11 mouse cellular contexts compared by ENCODE assay signal in the genomic region with DNA sequence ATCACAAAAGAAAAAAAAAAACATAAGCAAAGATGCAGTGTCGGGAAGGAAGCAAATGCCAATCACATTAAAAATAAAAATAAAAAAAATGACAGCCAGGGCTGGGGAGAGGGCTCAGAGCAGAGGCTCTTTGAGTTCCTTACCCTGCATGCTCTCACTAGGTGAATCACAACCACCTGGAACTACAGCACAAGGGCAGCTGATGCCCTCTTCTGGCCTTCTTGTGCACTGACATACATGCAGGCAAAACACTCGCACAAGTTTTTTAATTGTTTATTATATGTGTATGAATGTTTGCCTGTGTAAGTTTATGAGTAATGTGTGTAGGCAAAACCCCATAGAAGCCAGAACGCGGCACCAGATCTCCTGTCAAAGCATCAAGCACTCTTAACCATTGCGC. TPM values are rescaled to one million over a fixed set of nuclear protein-coding genes. Genes with fewer than 3 reads are reported as not detected.
DNase-seq lines count a peak whose midpoint lies in the region; ATAC-seq lines count a peak whose summit lies in the region.
"Had no signal": no experiment of that assay in that cellular context is flagged by ENCODE, and none has a peak within 500 bp of the region (broad histone marks: within the 10 kb centered on the region; RNA-seq: fewer than 3 reads in every experiment).

No protein-coding gene starts in this region.

- peaks cover 14% of the 10 kb centered on the region for H3K36me3 ChIP-seq in kidney, embryonic 16.5 days (ENCODE audit: insufficient read depth, low read length)
- peaks cover 38% of the 10 kb centered on the region for H3K36me3 ChIP-seq in embryonic facial prominence, embryonic 10.5 days (replicated peaks)

- no peaks in the 10 kb centered on the region for H3K9me3 ChIP-seq in kidney, embryonic 16.5 days (ENCODE audit: low read length)
- no peaks in the 10 kb centered on the region for H3K9me3 ChIP-seq in embryonic facial prominence, embryonic 10.5 days
- H3K9me3 ChIP-seq: limb, embryonic 15.5 days had no signal

- H3K27me3 ChIP-seq in kidney, embryonic 16.5 days (ENCODE audit: insufficient read depth, low read length): no peaks in the 10 kb centered on the region
- no peaks in the 10 kb centered on the region for H3K27me3 ChIP-seq in embryonic facial prominence, embryonic 10.5 days (replicated peaks; ENCODE audit: low read depth, poor library complexity, severe bottlenecking)
- H3K27me3 ChIP-seq: limb, embryonic 15.5 days had no signal

- WGBS in kidney, embryonic 16.5 days: 75% methylated on average over 5 of the region's 5 CpGs
- WGBS in embryonic facial prominence, embryonic 10.5 days: 68% methylated on average over 5 of the region's 5 CpGs

- peak; percentile 31 for DNase-seq in kidney, adult 18-20 months
- peak; percentile 29 to 46 for DNase-seq in CD8-positive naive resting alpha-beta T cell, adult 2 months (ENCODE audit: low read depth in 2 of 2, low spot score in 2 of 2)
- peak; percentile 32 for DNase-seq in embryonic facial prominence, embryonic 10.5 days (ENCODE audit: low spot score)
- DNase-seq in layer of hippocampus, postnatal 14 days (ENCODE audit: low spot score in 2 of 2): no peak
- DNase-seq in cerebellum, postnatal 36 days: no peak
- DNase-seq in cerebellum, adult 8-10 months: no peak
- DNase-seq: adrenal gland, adult 2 months; gastrocnemius, postnatal 14 days had no signal

- ATAC-seq in kidney, embryonic 16.5 days (ENCODE audit: low FRiP score, low TSS enrichment): no peak
- peak; percentile 42; the same call in 1 of the 2 replicates for ATAC-seq in megakaryocyte-erythroid progenitor cell, adult 5-6 weeks (replicated peaks; ENCODE audit: low FRiP score, low TSS enrichment, poor library complexity, severe bottlenecking)

- no peak overlapping the region for H3K9ac ChIP-seq in kidney, embryonic 16.5 days (replicated peaks; ENCODE audit: low read length)
- H3K9ac ChIP-seq: limb, embryonic 15.5 days had no signal

- no peak overlapping the region for H3K27ac ChIP-seq in kidney, embryonic 16.5 days (ENCODE audit: low read length)
- no peak overlapping the region for H3K27ac ChIP-seq in embryonic facial prominence, embryonic 10.5 days (replicated peaks)
- H3K27ac ChIP-seq: limb, embryonic 15.5 days had no signal

- H3K4me3 ChIP-seq in kidney, embryonic 16.5 days (ENCODE audit: low read length): no peak overlapping the region
- no peak overlapping the region for H3K4me3 ChIP-seq in embryonic facial prominence, embryonic 10.5 days
- H3K4me3 ChIP-seq: limb, embryonic 15.5 days had no signal

- H3K4me2 ChIP-seq in kidney, embryonic 16.5 days (replicated peaks; ENCODE audit: low read depth, low read length): no peak overlapping the region
- H3K4me2 ChIP-seq: limb, embryonic 15.5 days had no signal

- H3K4me1 ChIP-seq in kidney, embryonic 16.5 days (ENCODE audit: insufficient read depth, low read length): no peaks in the 10 kb centered on the region
- H3K4me1 ChIP-seq in embryonic facial prominence, embryonic 10.5 days: peaks cover 7% of the 10 kb centered on the region
- H3K4me1 ChIP-seq: limb, embryonic 15.5 days had no signal

RNA-seq across cellular contexts. Expression of gene Fuca1, which starts 11.3 kb away (rescaled TPM):
- 89.1 and 89.4 TPM in 2 replicates for polyA plus RNA-seq in kidney, embryonic 16.5 days (2015; fragmentation: Nextera tagmentation; extraction: Ambion mirVana)
- polyA plus RNA-seq in embryonic facial prominence, embryonic 10.5 days (2016; fragmentation: Nextera tagmentation; extraction: Ambion mirVana): 45.4 and 46.8 TPM in 2 replicates
- total RNA-seq in megakaryocyte-erythroid progenitor cell, adult 5-6 weeks (2014; fragmentation: Nextera tagmentation): 45.6 and 64.2 TPM in 2 replicates
- total RNA-seq in megakaryocyte-erythroid progenitor cell, adult 5-6 weeks (2017): 136 and 139 TPM in 2 replicates
- total RNA-seq in layer of hippocampus, postnatal 14 days (2021): 10 to 100 TPM; 48.9 to 52.6 TPM

RNA-seq across cellular contexts. Expression of gene Hmgcl, which starts 14.4 kb away (rescaled TPM):
- 86.5 and 93.2 TPM in 2 replicates for polyA plus RNA-seq in kidney, embryonic 16.5 days (2015; fragmentation: Nextera tagmentation; extraction: Ambion mirVana)
- polyA plus RNA-seq in embryonic facial prominence, embryonic 10.5 days (2016; fragmentation: Nextera tagmentation; extraction: Ambion mirVana): 64.3 and 68.6 TPM in 2 replicates
- total RNA-seq in megakaryocyte-erythroid progenitor cell, adult 5-6 weeks (2014; fragmentation: Nextera tagmentation): 69.7 and 72.9 TPM in 2 replicates
- total RNA-seq in megakaryocyte-erythroid progenitor cell, adult 5-6 weeks (2017): 42.6 and 65.4 TPM in 2 replicates
- 10 to 100 TPM; 31.3 to 35.0 TPM for total RNA-seq in layer of hippocampus, postnatal 14 days (2021)

RNA-seq across cellular contexts. Expression of gene Gale, which starts 31.7 kb away (rescaled TPM):
- 40.6 and 40.7 TPM in 2 replicates for polyA plus RNA-seq in kidney, embryonic 16.5 days (2015; fragmentation: Nextera tagmentation; extraction: Ambion mirVana)
- polyA plus RNA-seq in embryonic facial prominence, embryonic 10.5 days (2016; fragmentation: Nextera tagmentation; extraction: Ambion mirVana): 39.7 and 40.2 TPM in 2 replicates
- 13.8 and 22.1 TPM in 2 replicates for total RNA-seq in megakaryocyte-erythroid progenitor cell, adult 5-6 weeks (2014; fragmentation: Nextera tagmentation)
- total RNA-seq in megakaryocyte-erythroid progenitor cell, adult 5-6 weeks (2017): 6.5 and 8.1 TPM in 2 replicates
- 10 to 100 TPM; 26.9 to 29.0 TPM for total RNA-seq in layer of hippocampus, postnatal 14 days (2021)

RNA-seq across cellular contexts. Expression of gene Cnr2, which starts 36.6 kb away (rescaled TPM):
- polyA plus RNA-seq in kidney, embryonic 16.5 days (2015; fragmentation: Nextera tagmentation; extraction: Ambion mirVana): 1.0 and 1.1 TPM in 2 replicates
- 0.15 and 0.43 TPM in 2 replicates for polyA plus RNA-seq in embryonic facial prominence, embryonic 10.5 days (2016; fragmentation: Nextera tagmentation; extraction: Ambion mirVana)
- 19.4 and 24.3 TPM in 2 replicates for total RNA-seq in megakaryocyte-erythroid progenitor cell, adult 5-6 weeks (2014; fragmentation: Nextera tagmentation)
- 19.4 and 20.1 TPM in 2 replicates for total RNA-seq in megakaryocyte-erythroid progenitor cell, adult 5-6 weeks (2017)
- total RNA-seq in layer of hippocampus, postnatal 14 days (2021): under 1 TPM in 1 of 2 experiments, not detected in 1; 0.09 TPM

RNA-seq across cellular contexts. Expression of gene Lypla2, which starts 40.6 kb away (rescaled TPM):
- 143 and 147 TPM in 2 replicates for polyA plus RNA-seq in kidney, embryonic 16.5 days (2015; fragmentation: Nextera tagmentation; extraction: Ambion mirVana)
- polyA plus RNA-seq in embryonic facial prominence, embryonic 10.5 days (2016; fragmentation: Nextera tagmentation; extraction: Ambion mirVana): 207 and 217 TPM in 2 replicates
- 45.2 and 63.2 TPM in 2 replicates for total RNA-seq in megakaryocyte-erythroid progenitor cell, adult 5-6 weeks (2014; fragmentation: Nextera tagmentation)
- total RNA-seq in megakaryocyte-erythroid progenitor cell, adult 5-6 weeks (2017): 13.7 and 17.5 TPM in 2 replicates
- total RNA-seq in layer of hippocampus, postnatal 14 days (2021): 100 to 1,000 TPM; 107 to 111 TPM

Comparison
In these comparisons a context has a peak if more than half of its experiments do, and no peak if none do; other contexts are left out.
1. DNase-seq: peak in kidney, adult 18-20 months (single experiment), CD8-positive naive resting alpha-beta T cell, adult 2 months (2 of 2) and embryonic facial prominence, embryonic 10.5 days (single experiment); none in layer of hippocampus, postnatal 14 days (0 of 2), cerebellum, postnatal 36 days (0 of 2) and cerebellum, adult 8-10 months (single experiment).